Mouse (Mus musculus) forebrain, postnatal 0 days (tissue): Measurements from ENCODE around the gene Met. TPM values are rescaled to one million over a fixed set of nuclear protein-coding genes. Genes with fewer than 3 reads are reported as not detected.

ENCODE experiments used
- ATAC-seq: fragments of 200-750 bp; cut with Nextera tagmentation; 2 replicates; pipeline ENCODE4 v1.8.0; 2017; ENCODE audit warnings: mild to moderate bottlenecking, moderate library complexity
- DNase-seq: peaks from one replicate; pipeline ENCODE4 v3.0.0-alpha.2; 2015
- H3K27ac ChIP-seq: fragments of 300-500 bp; sonication (generic); 2 replicates; pipeline ENCODE4 v1.5.1; 2014; ENCODE audit warnings: low read depth, mild to moderate bottlenecking, antibody characterized with exemption, low read length, moderate library complexity, mixed read lengths
- H3K27me3 ChIP-seq: fragments of 300-500 bp; sonication (generic); 2 replicates; pipeline ENCODE4 v1.6.1; 2014; ENCODE audit warnings: mild to moderate bottlenecking, low read length, mixed read lengths; ENCODE audit not compliant: insufficient read depth
- H3K36me3 ChIP-seq: fragments of 300-500 bp; sonication (generic); 2 replicates; pipeline ENCODE4 v1.6.1; 2014; ENCODE audit warnings: mild to moderate bottlenecking, moderate library complexity; ENCODE audit not compliant: insufficient read depth
- H3K4me1 ChIP-seq: fragments of 300-500 bp; sonication (generic); 2 replicates; pipeline ENCODE4 v1.6.1; 2014; ENCODE audit warnings: antibody characterized with exemption; ENCODE audit not compliant: insufficient read depth
- H3K4me2 ChIP-seq: fragments of 300-500 bp; sonication (generic); 2 replicates; pipeline ENCODE4 v1.6.1; 2014; ENCODE audit warnings: low read depth, mild to moderate bottlenecking, moderate library complexity
- H3K4me3 ChIP-seq: fragments of 300-500 bp; sonication (generic); 2 replicates; pipeline ENCODE4 v1.5.1; 2014; ENCODE audit warnings: low read depth, low read length, mixed read lengths
- H3K9ac ChIP-seq: fragments of 300-500 bp; sonication (generic); 2 replicates; pipeline ENCODE4 v1.6.1; 2014; ENCODE audit warnings: mild to moderate bottlenecking
- H3K9me3 ChIP-seq: fragments of 300-500 bp; sonication (generic); 2 replicates; pipeline ENCODE4 v1.6.1; 2016; ENCODE audit warnings: low read length
- CTCF ChIP-seq: sonication (generic); IDR thresholded peaks from 2 replicates; pipeline ENCODE4 v1.5.1; 2016; ENCODE audit warnings: antibody characterized with exemption, control low read depth, low read depth
- WGBS: fragments of 180-500 bp; shearing (Covaris S2); extraction: QIAGEN DNeasy Blood & Tissue Kit; methylation state at CpG from one replicate; pipeline ENCODE4 v1.1.7; 2014; 5-methylcytosine and 5-hydroxymethylcytosine counted together
- polyA plus RNA-seq: library from polyadenylated mRNA; unstranded; fragments of >200 nt; fragmentation: Nextera tagmentation; extraction: Ambion mirVana; gene quantifications from 2 replicates; pipeline ENCODE4 v1.2.1, GENCODE M21; 2015
- total RNA-seq: library from RNA; depleted of rRNA; stranded (reverse); fragments of >200 nt; gene quantifications from 2 replicates; pipeline ENCODE4 v1.2.3, GENCODE M21; 2014

The Met gene
- total and polyA plus RNA-seq, 2 experiments from 2014 or later = 3.8 to 12.9 TPM

DNA sequence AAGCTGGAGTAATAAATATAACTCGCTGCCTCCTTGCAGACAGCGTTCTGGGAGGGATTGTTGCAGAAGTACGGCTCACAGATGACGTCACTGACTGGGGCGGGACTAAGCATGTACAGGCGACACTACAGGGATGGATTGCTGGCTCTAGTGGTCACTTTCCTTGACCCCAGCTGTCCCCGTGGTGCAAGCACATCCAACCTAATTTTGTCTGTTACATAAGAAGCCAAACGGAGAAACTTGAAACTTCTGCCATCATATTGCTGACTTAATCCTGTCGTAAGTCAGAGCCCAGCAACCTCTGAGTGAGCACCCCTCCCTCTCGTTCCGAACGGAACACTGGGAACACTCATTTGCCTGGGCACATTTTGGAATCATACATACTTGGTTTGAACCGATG, 120.4 kb downstream of the Met start:
- H3K36me3 ChIP-seq = no peaks in the 10 kb centered on the region
- peak overlapping the region; percentile 35 for H3K4me3 ChIP-seq
- H3K27me3 ChIP-seq = no peaks in the 10 kb centered on the region
- 21% methylated on average over 13 of the region's 13 CpGs for WGBS
- DNase-seq (peak; percentile 58), ATAC-seq (peak; percentile 74; the same call in 1 of the 2 replicates)
- H3K4me1 ChIP-seq = no peaks in the 10 kb centered on the region
- peak overlapping the region; percentile 50 for H3K4me2 ChIP-seq
- no peak for TF ChIP-seq CTCF
- H3K9ac ChIP-seq = 0 out of 2 replicates have a peak overlapping the region, but pooled peaks have one; percentile 28
- no peak overlapping the region for H3K27ac ChIP-seq
- no peaks in the 10 kb centered on the region for H3K9me3 ChIP-seq

GRCm38 (mm10) chr6:17589049-17589952, 125.7 kb downstream of the Met start:
- Histone ChIP-seq H3K9me3 (no peaks in the 10 kb centered on the region), H3K36me3 (no peaks in the 10 kb centered on the region), H3K4me1 (no peaks in the 10 kb centered on the region), H3K9ac (no peak overlapping the region), H3K4me2 (peak overlapping the region; percentile 17; the same call in 1 of the 2 replicates), H3K4me3 (no peak overlapping the region), H3K27me3 (no peaks in the 10 kb centered on the region), H3K27ac (no peak overlapping the region)
- peak; percentile 89 for ATAC-seq
- TF ChIP-seq CTCF = peak; percentile 94
- DNase-seq = peak; percentile 87
- 28% methylated on average over 16 of the region's 16 CpGs for WGBS

DNA sequence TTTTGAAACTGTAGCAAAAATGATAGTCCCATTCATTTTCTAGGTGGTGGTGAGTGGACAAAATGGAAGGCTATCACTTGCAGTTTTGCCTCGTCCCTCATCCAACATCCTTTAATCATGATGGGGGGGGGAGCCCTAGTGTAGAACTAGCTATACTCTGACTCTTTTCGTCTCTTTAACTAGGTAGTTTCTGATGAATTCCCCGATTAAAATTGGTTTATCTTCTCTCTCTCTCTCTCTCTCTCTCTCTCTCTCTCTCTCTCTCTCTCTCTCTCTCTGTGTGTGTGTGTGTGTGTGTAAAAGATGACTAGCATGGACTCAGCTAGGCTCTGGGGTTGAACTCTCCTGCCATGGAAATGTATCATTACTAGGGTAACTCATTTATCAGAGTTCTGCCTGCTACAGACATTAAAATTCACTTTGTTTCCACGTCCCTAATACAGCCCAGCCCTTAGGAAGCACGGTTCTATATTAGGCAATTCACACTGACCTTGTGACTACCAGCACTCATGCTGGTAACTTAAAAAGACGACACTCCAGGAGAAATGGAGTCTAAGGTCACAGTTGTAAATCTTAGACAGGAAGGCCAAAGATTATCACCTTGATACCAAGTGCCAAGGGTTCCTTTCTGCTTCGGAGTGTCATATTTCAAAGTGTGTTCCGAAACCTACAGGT, 126.5 kb downstream of the Met start:
- H3K4me3 ChIP-seq = no peak overlapping the region
- no peak for ATAC-seq

DNA sequence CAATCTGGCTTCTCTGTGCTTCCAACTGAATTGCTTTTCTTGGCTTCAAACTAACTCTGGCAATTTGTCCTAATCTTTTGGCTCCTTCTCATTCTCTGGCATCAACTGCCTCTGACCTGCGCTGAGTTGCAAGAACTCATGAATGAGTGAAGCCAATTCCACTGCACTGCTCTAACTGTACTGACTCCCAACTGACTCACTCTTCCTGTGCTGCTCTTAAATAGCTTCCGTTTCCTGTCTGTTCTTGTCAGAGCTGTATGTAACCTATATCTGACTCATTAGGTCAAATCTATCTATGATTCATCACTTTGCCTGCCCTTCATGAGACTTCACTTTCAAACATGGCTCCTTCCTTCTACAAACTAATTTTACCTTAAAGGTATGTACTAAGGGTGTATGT, 130.4 kb downstream of the Met start:
- DNase-seq (no peak), ATAC-seq (no peak)
- Histone ChIP-seq H3K9ac (no peak overlapping the region), H3K9me3 (0 out of 2 replicates have a peak, but pooled peaks cover 4% of the 10 kb centered on the region), H3K4me1 (no peaks in the 10 kb centered on the region), H3K4me2 (no peak overlapping the region), H3K27me3 (no peaks in the 10 kb centered on the region), H3K27ac (no peak overlapping the region), H3K4me3 (no peak overlapping the region), H3K36me3 (no peaks in the 10 kb centered on the region)
- no peak for TF ChIP-seq CTCF
- WGBS = 97% methylated on average over 2 of the region's 2 CpGs

More for the DNA sequence above, 126.5 kb downstream of the Met start:
- H3K9me3 ChIP-seq = 0 out of 2 replicates have a peak, but pooled peaks cover 4% of the 10 kb centered on the region
- no peak for TF ChIP-seq CTCF
- H3K36me3 ChIP-seq = no peaks in the 10 kb centered on the region
- no peak overlapping the region for H3K4me2 ChIP-seq
- no peak overlapping the region for H3K27ac ChIP-seq
- no peak for DNase-seq
- no peaks in the 10 kb centered on the region for H3K27me3 ChIP-seq
- no peaks in the 10 kb centered on the region for H3K4me1 ChIP-seq
- H3K9ac ChIP-seq = no peak overlapping the region
- 57% methylated on average over 8 of the region's 8 CpGs for WGBS

DNA sequence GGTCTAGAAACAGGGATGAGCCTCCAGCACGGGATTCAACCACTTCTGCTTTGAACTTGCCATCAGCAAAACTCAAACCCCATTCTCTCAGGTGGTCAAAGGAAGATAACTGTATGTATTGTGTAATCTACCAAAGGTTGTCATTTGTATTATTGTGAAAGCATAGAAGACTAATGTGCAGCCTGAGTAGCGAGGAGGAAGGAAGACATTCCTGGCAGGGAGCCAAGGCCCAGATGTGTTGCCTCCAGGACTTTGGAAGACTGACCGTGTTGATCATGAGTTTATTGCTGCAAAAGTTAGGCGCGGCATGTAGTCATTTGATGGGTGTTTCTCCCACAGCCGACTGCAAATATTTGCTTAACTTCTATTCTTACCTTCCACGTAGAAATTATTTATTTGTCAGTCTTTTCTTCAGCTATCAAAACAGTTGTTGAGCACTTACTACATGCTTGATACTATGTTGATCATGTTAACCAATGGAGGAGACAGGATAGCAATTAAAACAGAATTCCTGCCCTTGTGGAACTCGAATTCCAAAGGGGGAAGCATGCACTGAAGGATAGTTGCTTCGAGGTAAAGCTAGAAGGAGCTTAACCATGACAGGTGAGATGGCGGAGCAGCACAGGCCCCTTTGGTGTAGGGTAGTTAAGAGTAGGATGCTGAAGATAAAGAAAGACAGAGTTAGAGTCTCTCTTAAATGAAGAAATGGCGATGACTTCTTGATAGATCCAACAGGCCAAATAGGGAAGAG, 132.3 kb downstream of the Met start:
- Histone ChIP-seq H3K9me3 (0 out of 2 replicates have a peak, but pooled peaks cover 4% of the 10 kb centered on the region), H3K4me3 (no peak overlapping the region), H3K36me3 (no peaks in the 10 kb centered on the region), H3K27ac (no peak overlapping the region), H3K4me1 (no peaks in the 10 kb centered on the region), H3K9ac (no peak overlapping the region), H3K4me2 (no peak overlapping the region), H3K27me3 (no peaks in the 10 kb centered on the region)
- DNase-seq = no peak
- WGBS = 88% methylated on average over 11 of the region's 11 CpGs
- ATAC-seq = no peak
- TF ChIP-seq CTCF = no peak

- H3K9ac ChIP-seq = no peak overlapping the region
- DNase-seq (no peak), ATAC-seq (no peak)
- H3K27me3 ChIP-seq = no peaks in the 10 kb centered on the region
- no peak overlapping the region for H3K4me2 ChIP-seq
- TF ChIP-seq CTCF = no peak
- no peak overlapping the region for H3K4me3 ChIP-seq
- 0 out of 2 replicates have a peak, but pooled peaks cover 4% of the 10 kb centered on the region for H3K9me3 ChIP-seq
- 67% methylated on average over 5 of the region's 5 CpGs for WGBS
- no peaks in the 10 kb centered on the region for H3K36me3 ChIP-seq
- no peaks in the 10 kb centered on the region for H3K4me1 ChIP-seq
- no peak overlapping the region for H3K27ac ChIP-seq
Measured at GRCm38 (mm10) chr6:17599373-17599772, 135.8 kb downstream of the Met start.
